Mouse (Mus musculus): ENCODE results near the gene Rnf222.

DNA sequence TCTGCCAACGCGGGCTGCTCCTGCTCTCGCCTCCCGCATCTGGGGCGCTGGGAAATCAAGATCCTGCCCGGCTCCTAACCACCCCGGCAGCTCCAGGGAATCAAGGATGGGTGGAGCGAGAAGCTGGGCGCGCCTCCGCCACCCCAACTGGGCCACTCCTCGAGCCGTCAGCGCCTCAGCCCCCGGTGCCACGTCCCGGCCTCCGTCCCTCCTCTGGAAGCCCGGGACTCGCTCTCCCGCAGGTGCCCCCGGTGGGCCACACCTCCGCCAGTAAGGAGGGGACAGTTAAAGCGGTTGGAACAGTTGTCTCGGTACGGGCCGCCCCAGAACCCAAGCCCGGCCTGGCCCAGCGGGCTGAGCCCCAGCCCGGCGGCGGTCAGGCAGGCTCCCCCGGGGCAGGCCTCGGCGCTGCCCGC is 35.9 kb upstream of the Rnf222 start:
- no peak; the same call in 1 of the 2 replicates for TF ChIP-seq POLR2A (IDR thresholded peaks at IDR 0.05; ENCODE audit: extremely low read depth, insufficient read depth, low read length)
- no peak for TF ChIP-seq CTCF (IDR thresholded peaks at IDR 0.05; ENCODE audit: low read depth, low read length)

All from liver, adult 2 months (tissue).